Mouse (Mus musculus) stomach, postnatal 0 days (tissue): ENCODE results near the gene Akap8l.

Source experiments
- CTCF ChIP-seq: IDR thresholded peaks from 2 replicates; pipeline ENCODE4 v1.5.1; 2016; ENCODE audit warnings: antibody characterized with exemption, low read depth, mild to moderate bottlenecking, moderate library complexity
- EP300 ChIP-seq: optimal IDR thresholded peaks from 2 replicates; pipeline ENCODE3; 2016; ENCODE audit warnings: antibody characterized with exemption

- TF ChIP-seq EP300, result no peak
- no peak for TF ChIP-seq CTCF
Measured at GRCm38 (mm10) chr17:32368991-32369578, 18.7 kb upstream of the Akap8l start.
